Mouse (Mus musculus) urinary bladder, adult 18-20 months (tissue): ENCODE data around the gene Srebf1.
A peak's percentile ranks its signal among the peaks of the same experiment; 100 is the strongest.

Source experiments
- DNase-seq, 2 experiments: peaks; one replicate each; pipeline ENCODE4 v3.0.0; 2022; ENCODE audit warnings: low spot score in 2 of 2, mixed read lengths in 2 of 2

The Srebf1 gene

DNA sequence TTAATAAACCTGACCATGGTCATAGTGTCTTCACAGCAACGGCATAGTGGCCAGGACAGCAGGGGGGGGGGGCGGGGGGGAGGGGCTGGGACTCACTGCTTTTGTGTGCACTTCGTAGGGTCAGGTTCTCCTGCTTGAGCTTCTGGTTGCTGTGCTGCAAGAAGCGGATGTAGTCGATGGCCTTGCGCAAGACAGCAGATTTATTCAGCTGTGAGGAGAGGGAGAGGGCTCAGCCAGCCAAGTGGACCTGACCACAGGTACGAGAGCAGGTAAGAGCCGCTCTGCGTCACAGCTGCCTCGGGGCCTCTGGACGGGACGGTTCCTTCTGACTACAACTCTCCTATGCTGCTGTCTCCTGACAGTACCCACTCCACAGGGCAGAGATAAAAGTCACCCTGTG is 17.4 kb downstream of the Srebf1 start:
- DNase-seq = no peak

DNA sequence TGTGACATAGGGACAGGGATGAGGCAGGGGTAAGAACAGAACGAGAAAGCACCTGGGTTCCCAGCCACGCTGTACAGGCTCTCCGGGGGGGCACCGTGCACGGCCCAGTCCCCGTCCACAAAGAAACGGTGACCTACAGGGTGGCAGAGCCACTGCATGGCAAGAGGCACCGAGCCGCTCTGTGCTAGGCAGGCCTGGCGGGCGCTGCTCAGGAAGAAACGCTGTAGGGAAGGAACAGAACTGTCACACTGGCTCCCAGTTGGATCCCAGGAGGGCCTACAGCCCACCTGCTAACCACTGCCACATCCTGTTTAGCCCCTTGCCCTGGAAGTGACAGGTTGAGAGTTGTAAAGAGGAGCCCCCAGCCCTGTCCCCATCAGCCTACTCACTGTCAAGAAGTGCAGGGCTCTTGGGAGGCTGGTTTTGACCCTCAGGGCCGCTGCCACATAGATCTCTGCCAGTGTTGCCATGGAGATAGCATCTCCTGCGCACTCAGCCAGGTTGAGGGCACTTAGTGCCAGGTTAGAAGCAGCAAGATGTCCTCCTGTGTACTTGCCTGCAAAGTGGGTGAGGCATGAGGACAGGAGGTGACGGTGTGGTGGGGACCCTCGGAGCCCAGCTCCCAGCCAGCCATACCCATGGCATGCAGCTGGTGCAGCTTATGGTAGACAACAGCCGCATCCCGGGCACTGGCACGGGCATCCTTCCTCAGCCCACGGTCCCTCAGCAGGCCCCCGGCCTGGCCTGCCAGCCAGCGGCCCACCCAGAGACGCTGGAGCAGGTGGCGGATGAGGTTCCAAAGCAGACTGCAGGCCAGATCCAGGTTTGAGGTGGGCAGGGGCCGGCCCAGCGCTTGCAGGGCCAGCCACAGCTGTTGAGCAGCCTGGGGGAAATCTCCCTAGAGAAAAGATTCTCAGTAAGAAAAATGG is 19.4 kb downstream of the Srebf1 start:
- no peak for DNase-seq

DNA sequence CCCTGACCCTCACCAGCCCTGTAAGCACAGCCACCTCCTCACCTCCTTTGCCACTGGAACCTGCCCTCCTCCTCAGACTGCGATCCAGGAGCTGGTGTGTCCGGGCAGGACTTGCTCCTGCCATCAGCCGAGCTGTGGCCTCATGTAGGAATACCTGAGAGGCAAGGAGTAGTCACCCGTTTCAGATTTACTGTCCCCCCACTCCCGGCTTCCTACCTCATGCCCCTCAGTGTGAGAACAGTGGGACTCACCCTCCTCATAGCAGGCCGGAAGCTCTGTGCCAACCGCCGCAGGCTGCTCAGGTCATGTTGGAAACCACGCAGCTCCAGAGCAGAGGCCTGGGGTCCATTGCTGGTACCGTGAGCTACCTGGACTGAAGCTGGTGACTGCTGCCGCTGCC is 22.0 kb downstream of the Srebf1 start:
- no peak for DNase-seq

DNA sequence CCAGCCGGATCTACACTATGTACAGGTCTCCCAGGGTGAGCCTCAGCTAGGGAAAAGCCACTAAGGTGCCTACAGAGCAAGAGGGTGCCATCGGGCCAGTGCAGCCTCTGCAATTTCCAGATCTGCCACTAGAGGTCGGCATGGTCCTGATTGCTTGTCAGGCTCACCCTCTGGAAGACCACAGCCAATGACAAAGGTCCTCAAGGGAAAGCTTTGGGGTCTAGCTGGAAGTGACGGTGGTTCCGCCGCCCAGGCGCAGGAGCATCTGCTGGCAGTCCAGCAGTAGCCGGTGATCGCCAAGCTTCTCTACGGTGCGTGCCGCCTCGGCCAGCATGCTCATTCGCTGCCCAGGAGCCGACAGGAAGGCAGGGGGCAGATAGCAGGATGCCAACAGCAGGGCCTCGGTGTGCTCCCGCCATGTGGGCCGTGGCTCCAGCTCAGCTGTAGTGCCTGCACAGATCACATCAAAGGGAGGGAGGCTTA is 22.6 kb downstream of the Srebf1 start:
- peak; percentile 75 to 92 for DNase-seq

DNA sequence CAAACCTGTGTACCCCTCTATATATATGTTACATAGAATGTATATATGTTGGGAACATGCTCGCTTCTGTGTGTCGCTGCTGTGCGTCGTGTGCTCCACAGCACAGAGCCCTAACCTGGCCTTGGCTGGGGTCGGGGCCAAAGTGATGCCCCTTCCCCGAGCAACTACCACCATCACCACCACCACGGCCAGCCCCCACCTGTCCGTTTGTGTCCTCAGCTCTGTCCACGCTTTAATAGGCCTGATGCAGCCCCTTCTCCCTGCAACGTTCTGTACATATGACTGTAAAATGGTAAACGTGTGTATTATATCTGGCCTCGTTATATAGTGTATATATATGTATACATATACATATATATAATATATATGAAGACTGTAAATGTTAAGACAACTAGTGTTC is 23.7 kb downstream of the Srebf1 start:
- DNase-seq = no peak

DNA sequence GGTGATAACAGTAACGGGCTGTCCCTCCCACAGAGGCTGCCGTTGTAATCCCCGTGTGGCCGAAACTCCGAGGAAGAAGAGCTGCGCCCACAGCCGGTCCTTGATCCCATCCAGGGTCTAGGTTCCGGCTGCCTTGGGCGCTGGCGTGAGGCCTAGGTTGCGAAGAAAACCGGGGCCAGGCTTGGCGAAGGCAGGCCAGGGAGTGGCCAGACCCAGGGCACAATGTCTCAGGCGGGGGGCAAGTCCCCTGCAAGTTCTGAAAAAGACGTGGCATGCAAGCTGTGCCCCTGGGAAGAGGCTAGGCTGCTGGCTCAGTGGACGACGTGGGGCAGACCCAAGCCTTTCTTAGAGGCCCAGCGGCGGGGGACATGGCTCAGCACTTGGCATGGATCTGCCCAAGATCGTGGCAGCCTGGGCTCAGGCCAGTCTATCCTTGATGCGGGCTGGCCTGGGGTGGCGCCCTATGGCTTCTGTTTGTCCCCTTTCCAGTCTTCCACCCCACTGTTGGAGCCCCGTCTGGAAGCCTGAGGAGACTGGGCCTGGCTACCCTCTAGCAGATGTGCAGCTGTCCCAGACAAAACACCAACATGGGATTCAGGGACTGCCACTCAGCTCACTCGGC is 24.3 kb downstream of the Srebf1 start:
- no peak for DNase-seq

DNA sequence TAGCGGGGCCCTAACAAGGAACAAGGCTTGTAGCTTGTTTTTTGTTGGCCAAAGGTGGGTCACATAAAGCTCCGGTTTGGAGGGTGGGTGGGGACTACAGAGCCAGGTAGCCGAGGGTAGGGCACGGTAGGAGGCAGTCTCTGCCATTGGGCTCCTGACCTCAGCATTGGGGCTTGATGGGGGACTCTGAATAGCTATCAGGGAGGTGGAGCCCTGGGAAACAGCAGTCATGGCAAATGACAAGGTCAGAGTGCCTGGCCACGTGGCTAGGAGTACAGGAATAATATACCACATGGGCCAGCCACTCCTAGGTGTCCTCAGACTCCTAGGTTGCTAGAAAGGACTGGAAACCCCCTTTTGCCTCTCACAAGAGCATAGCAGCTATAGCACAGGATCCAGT is 26.0 kb downstream of the Srebf1 start:
- no peak for DNase-seq

DNA sequence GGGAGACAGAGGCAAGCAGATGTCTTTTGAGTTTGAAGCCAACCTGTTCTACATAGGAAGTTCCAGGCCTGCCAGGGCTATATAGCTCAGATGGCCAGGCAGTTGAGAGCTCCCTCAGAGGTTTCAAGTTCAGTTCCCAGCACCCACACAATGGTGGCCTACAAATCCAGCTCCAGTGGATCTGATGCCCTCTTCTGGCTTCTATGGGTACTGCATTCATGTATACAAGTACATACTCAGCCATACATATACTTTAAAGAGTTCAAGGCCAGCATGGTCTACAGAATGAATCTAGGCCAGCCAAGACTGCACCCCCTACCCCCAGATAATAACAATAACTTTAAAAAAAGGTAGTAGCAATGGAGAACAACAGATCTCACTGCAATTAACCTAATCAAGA is 27.3 kb downstream of the Srebf1 start:
- no peak for DNase-seq

DNA sequence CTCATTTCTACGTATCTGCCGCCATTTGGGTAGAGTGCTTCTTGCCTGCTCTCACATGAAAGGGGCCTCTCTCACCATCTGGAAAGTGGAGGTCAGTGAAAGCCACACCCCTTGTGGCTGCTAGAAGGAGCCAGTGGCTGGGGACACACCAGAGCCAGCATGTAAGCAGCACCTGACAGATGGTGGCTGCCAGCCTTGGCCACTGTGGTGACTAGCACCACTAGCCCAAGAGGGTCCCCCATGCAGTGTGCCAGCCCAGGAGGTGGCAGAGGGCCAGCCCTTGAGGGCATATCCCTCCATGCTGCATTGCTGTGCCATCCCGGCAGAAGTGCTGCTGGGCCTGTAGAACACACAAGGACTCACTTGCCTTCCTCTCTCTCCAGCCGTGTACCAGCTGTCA is 28.8 kb downstream of the Srebf1 start:
- no peak for DNase-seq

DNA sequence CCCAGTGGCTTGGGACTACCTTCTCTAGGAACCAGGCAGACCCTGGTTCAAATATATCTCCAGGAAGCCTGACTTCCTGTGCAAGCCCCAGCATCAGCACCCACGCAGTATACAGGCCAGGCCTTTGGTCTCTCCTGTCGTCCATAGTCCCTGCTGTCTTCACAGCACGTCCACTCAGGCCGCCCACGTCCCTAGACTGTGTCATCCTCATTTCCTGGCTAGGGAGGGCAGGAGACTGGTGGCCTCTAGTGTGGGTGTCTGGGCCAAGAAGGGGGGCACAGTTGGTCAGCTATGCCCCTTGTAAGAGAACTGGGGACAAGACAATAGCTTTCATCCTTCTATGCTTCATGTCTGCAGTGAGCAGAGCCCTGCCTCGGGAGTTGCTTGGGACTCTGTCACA is 29.8 kb downstream of the Srebf1 start:
- no peak for DNase-seq

DNA sequence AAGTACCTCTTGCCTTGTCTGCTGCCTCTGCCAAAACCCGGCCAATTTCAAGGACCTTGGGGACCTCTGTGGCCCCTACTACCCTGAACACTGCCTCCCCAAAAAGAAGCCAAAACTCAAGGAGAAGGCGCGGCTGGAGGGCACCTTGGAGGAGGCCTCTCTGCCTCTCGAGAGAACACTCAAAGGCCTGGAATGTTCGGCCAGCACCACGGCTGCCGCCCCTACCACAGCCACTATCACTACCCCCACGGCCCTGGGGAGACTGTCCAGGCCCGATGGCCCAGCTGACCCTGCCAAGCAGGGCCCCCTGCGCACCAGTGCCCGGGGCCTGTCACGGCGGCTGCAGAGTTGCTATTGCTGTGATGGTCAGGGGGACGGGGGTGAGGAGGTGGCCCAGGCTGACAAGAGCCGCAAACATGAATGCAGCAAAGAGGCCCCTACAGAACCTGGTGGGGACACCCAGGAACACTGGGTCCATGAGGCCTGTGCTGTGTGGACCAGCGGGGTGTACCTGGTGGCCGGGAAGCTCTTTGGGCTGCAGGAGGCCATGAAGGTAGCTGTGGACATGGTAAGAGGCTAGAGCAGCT is 32.2 kb downstream of the Srebf1 start:
- DNase-seq = no peak

DNA sequence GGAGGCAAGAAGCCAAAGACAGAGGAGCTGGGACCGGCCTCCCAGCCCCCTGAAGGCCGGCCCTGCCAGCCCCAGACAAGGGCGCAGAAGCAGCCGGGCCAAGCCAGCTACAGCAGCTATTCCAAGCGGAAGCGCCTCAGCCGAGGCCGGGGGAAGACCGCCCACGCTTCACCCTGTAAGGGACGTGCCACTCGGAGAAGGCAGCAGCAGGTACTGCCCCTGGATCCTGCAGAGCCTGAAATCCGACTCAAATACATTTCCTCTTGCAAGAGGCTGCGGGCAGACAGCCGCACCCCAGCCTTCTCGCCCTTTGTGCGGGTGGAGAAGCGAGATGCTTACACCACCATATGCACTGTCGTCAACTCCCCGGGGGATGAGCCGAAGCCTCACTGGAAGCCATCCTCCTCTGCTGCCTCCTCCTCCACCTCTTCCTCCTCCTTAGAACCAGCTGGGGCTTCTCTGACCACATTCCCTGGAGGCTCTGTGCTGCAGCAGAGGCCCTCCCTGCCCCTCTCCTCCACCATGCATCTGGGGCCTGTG is 32.8 kb downstream of the Srebf1 start:
- no peak for DNase-seq

DNA sequence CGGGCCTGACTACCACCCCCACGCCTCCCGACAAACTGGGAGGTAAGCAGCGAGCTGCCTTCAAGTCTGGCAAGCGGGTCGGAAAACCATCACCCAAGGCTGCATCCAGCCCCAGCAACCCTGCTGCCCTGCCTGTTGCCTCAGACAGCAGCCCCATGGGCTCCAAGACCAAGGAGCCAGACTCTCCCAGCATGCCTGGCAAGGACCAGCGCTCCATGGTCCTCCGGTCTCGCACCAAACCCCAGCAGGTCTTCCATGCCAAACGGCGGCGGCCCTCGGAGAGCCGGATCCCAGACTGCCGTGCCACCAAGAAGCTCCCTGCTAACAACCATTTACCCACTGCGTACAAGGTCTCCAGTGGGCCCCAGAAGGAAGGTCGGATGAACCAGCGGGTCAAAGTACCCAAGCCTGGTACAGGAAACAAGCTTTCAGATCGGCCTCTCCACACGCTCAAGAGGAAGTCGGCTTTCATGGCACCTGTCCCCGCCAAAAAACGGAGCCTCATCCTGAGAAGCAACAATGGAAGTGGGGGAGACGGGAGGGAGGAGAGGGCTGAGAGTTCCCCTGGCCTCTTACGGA is 34.0 kb downstream of the Srebf1 start:
- DNase-seq = no peak

DNA sequence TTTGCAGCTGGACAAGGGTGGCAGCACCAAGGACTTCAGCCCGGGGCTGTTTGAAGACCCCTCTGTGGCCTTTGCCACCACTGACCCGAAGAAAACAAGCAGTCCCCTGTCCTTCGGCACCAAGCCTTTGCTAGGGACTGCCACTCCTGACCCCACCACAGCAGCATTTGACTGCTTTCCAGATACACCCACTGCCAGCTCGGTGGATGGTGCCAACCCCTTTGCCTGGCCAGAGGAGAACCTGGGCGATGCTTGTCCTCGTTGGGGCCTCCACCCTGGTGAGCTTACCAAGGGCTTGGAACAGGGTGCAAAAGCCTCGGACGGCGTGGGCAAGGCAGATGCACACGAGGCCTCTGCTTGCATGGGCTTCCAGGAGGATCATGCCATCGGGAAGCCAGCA is 35.3 kb downstream of the Srebf1 start:
- DNase-seq = no peak

DNA sequence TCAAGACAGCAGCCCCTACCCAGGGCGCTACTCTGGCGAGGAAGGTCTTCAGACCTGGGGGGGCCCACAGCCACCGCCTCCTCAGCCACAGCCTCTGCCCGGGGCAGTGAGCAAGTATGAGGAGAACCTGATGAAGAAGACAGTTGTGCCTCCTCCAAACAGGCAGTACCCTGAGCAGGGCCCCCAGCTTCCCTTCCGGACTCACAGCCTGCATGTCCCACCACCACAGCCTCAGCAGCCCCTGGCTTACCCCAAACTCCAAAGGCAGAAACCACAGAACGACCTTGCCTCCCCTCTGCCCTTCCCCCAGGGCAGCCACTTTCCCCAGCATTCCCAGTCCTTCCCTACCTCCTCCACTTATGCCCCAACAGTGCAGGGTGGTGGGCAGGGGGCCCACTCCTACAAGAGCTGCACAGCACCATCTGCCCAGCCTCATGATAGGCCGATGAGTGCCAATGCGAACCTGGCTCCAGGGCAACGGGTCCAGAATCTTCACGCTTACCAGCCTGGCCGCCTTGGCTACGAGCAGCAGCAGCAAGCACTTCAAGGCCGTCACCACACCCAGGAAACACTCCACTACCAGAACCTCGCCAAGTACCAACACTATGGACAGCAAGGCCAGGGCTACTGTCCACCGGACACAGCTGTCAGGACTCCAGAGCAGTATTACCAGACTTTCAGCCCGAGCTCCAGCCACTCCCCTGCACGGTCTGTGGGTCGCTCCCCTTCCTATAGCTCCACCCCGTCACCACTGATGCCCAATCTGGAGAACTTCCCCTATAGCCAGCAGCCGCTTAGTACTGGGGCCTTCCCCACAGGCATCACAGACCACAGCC is 36.8 kb downstream of the Srebf1 start:
- DNase-seq = no peak

DNA sequence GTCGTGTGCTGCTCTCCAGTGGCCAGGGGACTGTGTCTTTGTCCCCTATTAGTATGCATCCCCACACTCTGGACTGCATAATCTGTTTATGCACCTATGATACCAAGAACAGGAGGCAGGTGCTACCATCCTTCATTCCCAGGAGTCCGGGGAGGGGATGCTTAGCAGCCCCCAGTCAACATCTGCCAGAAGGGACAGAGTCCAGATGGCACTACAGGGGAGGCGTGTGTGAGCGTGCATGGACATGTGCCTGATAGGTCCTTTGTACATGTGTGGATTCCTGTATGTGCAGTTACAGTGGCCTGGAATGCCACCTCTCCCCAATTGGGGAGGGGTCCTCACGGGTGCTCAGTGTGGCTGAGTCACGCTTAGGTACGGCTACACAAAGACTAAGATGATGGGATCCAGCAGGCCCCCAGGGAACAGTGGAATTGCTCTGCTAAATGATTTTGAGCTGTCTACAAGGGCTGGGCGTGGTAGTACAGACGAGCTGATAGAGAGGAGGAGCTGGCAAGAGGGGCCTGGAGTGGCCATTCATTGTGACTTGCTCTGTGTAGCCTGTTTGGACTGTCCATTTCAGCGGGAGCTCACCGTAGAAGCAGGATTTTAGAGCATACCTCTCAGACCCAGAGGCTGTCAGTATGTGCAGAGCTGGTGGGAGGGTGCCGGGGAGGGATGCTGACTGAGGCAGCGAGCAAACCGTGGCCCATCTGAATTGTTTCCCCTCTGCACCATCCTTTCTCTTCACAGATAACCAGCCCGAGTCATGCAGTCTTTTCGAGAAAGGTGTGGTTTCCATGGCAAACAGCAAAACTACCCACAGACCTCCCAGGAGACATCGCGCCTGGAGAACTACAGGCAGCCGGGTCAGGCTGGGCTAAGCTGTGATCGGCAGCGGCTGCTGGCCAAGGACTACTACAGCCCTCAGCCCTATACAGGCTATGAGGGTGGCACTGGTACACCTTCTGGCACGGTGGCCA is 37.7 kb downstream of the Srebf1 start:
- DNase-seq = no peak

DNA sequence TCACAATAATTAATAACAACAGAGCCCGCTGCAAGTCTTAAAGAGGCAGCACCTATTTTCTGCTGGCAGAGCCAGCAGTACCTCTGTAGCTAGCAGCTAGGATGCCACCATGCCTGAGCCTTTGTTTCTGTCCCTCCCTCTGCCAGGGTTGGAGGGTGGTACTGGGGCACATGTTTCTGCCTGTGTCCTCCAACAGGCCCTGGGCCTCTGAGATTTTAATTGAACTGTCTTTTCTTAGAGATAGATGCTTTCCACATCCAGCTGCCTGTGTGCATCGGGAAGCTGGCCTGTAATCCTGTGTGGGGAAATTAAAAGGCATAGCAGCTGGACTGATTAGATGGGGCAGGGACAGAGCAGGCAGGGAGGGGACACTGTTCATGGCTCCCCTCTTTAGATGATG is 39.6 kb downstream of the Srebf1 start:
- no peak for DNase-seq

DNA sequence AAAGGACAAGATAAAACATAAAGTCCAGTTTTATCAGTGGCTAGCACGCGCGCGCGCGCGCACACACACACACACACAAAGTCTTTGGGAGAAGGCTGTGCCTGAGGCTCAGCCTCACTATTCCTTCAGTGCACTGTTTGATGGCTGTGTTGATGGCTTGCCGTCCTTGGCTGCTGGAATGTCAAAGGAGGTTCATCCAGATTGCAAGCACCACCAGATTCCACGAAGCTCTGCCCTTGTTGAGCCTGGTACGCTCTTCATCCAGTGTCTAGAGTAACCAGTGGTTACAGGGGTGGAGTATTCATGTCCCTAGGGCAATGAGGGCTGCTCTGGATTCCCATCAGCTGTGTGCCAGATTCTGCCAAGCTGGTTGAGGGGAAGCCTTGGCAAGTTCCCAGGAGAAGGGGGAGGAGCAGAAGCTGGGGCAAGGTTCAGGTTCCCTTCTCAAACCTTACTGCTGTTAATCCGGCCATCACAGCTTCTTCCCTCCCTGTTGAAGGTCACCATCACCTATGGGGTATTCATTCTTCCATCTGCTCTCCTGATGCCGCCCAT is 40.2 kb downstream of the Srebf1 start:
- DNase-seq = no peak

DNA sequence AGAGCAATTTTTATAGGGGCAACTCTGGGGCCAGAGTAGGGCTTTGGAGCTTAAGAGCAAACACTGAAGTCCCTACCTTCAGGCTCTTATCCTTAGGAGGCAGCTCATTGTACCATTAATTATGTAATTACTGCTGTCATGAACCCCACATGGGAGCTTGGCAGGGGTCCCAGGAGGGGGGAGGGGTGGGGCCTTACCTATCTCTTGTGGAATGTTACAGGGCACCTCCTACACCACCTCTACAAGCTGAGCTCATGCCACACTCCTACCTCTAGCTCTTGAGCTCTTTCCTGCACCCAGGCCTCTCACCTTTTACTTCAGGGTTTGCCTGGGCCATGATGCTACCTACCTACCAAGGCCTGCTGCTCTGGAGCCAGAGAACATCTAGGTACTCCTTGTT is 43.9 kb downstream of the Srebf1 start:
- peak in 1 of 2 experiments; percentile 54 for DNase-seq

DNA sequence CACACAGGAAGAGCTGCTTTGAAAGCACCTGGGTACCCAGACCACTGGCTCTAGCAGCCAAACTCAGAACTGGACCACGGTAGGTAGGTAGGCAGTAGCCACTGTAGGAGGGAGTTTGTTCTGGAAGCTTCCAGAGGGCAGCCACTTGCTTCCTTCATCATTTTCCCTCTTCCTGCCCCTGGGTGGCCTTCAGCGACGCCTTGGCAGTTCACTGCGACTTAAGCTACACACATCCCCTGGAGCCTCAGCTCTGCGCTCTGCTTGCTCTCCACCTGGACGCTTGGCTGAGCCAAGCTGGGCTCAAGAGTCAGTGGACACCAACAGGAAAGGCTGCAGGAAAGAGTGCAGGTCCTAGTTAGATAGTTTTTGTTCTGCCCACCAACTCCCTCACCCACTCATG is 44.4 kb downstream of the Srebf1 start:
- DNase-seq = no peak
